Mouse (Mus musculus) left cerebral cortex, adult 18-20 months (tissue): ENCODE measurements around the gene Hacl1. TPM values are rescaled to one million over a fixed set of nuclear protein-coding genes. Genes with fewer than 3 reads are reported as not detected.
A peak's percentile ranks its signal among the peaks of the same experiment; 100 is the strongest.

Experiments
- DNase-seq, 2 experiments: peaks; one replicate each; pipeline ENCODE4 v3.0.0; 2021 to 2022; ENCODE audit warnings: low spot score in 2 of 2, mixed read lengths in 1 of 2
- total RNA-seq, 2 experiments: library from RNA; stranded (reverse); gene quantifications; 2 replicates each; pipeline ENCODE4 v1.2.3; 2021

Gene Hacl1
- total RNA-seq, 2 experiments from 2014 or later = 4.5 to 8.7 TPM

DNA sequence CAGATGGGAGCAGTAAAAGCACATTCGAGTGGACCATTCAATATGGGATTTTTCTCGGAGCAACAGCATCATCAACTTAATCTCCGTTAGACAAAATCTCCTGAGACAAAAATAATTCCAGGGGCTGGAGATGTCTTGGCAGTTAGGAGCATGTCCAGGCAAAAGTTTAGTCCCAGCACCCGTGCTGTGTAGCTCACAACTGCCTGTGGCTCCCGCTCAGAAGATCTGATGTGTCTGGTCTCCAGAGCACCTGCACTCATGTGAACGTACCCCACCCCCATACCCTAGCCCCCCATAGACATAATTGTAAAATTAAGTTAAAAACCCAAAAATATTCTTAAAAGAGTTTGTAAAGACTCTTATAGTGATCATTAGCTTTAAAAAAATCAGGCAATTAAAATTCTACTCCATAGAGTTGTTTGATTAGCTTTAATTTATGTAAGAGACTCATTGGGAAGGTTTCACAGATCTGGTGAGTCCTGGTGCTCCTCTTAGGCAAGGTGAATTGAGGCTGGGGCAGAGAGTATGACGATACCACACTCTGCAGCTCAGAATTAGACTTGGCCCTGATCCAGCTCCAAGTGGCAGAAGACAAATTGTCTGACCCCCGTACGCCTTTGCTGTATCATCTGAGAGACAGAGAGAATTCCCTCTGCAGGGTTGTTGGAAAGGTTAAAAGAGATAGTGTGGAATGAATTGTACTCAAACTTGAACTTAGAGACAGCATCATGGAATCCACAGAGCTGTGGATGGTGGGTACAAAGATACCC lies 62.9 kb downstream of the Hacl1 start:
- DNase-seq = no peak

DNA sequence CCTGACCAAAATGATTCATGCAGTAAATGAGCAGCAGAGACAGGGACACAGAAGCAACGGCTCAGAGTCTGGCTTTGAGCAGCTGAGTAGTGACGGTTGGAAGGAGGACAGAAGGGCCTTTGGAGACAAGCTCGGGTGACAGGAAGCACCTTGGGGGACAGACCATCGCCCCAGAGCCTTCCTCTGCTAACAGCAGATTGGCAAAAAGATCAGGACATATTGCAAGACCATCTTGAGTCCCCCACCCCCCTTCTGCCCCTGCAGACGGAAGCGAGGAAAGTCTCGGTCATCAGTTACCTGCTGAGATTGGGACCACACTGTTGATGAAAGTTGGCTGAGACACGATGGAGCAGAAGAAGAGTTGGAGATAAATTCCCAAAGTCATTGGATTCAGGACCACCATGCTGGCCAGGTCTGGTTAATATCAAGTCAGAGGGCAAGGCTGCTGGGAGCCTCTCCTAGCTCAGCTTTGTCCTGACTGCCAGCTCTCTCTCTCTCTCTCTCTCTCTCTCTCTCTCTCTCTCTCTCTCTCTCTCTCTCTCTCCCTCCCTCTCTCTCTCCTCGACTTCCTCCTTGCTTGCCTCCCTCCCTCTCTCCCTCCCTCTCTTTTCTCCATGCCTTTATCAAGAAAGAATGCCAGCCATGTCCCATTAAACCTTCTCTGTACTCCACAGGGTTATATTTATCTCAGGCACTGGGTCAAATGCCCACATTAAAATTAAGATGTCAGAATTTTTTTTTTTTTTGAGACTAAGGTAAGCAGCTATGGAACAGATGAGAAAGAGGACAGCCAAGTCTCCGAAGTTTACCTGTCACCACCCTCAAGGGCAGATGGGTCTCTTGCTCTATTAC lies 64.0 kb downstream of the Hacl1 start:
- DNase-seq = no peak

DNA sequence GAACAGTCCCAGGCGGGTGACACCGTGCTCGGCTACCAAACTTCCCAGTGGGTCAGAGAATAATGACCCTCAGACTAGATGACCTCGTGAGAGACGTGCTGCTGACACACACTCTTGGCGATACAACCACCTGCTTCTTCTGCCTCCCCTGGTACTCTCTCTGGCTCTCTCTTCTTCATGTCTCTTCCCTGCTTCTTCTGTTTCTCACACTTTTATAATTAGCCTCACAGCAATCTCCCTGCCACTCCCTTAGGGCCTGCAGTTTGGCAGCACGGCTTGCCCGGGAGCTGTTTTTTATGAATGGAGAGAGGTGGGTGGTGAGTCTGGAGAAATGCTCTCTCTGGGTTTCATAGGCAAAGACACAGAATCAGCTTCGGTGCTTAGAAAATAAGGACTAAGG lies 65.2 kb downstream of the Hacl1 start:
- DNase-seq = peak; percentile 42 to 62

DNA sequence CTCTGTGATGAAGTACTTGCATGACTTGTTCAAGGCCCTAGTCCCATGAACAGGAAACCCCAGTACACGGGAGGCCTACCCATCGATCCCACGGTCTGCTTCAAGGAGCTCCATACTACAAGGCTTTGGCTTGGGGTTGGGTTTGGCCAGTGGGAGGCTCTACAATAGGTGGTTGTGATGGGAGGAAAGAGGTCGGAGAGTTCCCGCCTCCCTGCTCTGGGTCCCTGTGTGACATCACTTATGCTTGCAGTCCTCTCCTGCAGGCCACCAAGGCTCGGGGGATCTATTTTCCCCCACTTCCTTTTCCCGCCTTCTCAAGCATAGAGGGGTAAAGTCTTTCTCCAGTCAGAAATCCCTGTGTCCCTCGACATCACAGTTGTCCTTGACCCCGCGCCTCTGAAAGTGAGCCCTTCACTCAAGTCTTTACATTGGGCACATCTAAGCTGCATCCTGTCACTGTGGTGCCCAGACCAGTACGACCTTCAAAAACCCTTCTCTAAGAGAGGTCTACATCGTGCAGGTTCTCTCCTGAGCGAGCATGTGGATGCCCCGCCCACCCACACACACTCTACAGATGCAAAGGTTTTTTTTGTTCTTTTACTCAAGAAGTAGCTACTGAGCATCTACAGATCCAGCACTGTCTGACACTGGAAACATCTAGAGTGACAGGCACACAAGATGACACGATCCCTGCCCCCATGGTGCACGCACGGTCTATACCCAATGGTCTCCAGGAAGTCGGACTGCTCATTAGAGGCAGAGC lies 66.0 kb downstream of the Hacl1 start:
- no peak for DNase-seq

DNA sequence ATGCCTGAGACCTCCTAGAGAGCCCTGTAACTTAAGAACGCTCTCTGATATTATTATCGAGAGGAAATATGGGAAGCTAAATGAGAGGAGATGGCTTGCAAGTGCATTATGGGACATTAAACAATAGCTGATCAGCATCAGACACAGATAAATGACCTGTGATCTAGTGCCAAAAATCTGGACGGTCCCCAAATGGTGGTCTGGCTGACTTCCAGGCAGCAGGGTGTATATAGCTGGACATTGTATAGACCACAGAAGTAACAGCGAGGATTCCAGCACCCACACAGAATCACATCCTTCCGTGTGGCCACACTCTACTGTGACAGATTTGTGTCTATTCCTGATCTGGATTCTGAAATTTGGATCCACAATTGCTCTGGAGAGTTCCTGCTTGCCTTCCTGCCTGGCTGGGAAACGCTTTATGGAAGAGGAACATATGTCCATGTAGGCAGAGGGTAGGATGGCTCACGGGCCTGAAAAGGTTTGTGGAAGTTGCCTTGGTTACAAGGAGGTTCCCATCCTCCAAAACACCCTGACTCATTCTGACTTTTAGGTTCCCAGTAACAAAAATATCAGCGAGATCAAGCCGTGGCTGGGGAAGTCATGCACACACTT lies 68.4 kb downstream of the Hacl1 start:
- DNase-seq = peak; percentile 58 to 67

DNA sequence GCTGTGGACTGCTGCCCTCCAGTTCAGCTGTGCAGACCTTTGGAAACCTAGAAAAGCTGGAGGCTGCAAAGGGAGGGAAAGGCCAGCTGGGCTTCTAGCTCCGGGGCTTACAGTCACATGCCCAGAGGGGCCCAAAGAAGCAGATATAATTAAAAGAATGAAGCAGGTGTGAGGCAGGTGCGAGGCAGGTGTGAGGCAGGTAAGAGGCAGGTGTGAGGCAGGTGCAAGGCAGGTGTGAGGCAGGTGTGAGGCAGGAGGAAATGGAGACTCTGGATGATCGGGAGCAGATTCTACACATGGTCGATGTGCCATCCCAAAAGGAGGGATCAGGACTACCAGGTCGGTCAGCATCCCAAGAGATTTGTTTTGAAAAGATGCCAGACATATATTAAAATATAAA lies 69.7 kb downstream of the Hacl1 start:
- DNase-seq = no peak

DNA sequence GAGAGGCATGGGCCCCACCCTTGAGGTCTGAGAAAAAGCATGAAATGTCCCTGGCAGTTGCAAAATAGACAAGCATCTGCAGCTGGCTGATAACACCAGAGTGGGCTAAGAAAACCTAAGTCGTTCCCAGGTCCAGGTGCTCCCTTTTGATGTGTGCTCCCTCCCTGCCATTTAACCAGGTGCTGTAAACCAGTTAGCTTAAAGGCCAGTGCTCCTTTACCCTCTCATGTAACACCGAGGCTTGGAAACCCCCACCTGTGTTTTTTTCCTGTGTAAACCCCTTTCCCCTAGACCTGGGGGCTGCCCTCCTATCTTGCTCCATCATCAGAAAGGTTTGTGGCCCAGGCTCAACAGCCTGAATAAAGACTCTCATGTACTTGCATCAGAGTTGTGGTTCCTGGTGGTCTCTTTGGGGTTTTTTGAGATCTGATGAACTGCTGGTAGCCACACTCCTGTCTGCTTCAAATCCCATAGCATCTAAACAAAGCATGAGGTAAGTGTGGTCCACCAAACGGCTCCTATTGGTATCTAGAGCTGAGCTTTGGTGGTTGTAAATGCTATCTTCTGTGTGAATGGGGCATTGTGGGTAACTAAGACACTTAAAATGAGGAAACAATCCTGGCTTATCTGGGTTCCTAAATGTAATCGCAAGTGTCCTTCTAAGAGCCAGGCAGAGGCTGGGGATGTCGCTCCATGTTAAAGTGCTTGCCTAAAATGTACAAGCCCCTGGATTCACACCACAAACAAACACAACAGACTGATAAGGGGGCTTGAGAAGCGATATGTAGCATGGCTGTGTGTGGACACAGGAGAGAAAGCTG lies 70.7 kb downstream of the Hacl1 start:
- no peak for DNase-seq

DNA sequence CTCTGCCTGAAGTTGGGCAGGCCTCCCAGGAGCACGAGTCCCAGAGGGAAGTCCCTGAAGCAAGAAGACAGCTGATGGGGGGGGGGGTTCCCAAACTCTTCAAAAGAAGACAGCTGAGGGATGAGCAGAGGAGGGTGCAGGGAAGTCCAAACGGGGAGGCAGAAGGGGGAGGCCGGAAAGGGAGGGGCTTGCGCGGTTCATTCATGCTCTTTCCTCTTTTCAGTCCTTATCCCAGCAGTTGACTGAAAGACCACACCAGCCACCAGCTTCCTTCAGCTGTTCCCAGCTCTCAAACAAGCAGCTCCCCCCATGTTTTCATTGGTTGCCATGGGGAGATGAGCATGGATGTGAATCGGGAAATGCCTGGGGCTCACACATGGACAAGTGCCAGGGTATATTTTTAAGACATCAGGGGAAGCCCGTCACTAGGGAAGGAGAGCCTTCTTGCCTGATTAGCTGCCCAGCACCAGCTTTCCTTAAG lies 71.9 kb downstream of the Hacl1 start:
- no peak for DNase-seq

DNA sequence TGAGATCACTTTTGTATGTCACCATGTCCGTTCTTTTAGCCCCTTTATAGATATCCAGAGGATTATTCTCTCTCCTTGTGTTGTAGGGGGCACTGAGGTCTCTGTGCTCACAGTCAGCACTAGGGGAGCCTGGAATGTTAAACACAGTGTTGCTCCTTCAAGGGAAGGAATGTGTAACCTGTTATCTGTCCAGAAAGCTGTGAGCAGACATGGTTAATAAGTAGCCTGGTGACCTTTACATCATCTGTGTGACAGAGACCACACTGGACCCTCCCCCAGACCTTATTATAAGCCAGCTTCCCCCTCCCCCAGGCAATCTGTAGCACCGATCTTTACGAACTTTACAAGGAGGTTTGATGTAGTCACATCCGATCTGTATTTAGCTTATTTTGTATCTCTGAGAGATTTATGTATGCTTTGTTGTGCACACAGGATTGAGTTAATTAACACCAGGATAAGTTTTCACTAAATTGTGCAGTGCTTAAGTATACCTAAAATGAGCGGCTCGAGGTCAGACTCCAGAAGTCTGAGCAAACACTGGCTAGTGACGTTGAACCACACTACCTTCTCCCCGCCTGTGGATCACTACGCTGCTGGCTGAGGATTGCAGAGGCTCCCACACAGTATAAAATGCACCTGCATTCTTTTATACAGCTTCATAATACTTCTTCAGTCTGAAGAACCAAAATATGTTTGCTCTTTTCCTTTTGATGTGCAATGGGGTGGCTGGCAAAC lies 75.4 kb downstream of the Hacl1 start:
- DNase-seq = no peak

DNA sequence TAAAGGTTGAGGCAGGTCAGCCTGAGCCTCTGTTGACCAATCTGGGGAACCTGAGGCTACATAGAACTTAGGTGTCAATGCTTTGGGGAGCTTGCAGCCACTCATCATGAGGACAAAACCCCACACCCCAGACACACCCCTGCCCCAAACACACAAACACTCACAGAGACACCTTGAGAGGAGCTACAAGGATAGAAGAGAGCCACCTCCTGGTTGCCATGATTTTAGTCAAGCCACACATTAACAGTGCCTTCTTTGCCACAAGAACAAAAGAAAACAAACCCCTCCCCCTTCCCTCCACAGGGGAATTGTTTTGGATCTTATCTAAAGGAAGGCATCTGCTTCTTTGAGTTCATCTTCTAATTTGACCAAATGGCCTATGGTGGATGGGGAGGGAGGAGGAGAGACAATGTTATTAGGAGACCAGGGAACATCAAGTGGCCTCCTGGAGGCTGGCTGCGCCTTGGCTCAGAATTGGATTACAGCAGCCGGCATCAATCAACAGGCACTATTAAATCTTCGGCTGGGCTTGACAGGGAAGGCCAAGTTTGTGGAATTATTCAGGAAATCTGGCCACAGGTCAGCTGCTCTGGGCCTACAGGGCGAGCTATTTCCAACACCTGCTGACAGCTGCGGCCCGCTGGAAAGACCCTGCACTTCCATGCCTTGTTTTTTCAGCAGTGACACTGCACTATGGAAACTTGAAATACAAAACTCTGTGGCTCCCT lies 76.5 kb downstream of the Hacl1 start:
- no peak for DNase-seq

DNA sequence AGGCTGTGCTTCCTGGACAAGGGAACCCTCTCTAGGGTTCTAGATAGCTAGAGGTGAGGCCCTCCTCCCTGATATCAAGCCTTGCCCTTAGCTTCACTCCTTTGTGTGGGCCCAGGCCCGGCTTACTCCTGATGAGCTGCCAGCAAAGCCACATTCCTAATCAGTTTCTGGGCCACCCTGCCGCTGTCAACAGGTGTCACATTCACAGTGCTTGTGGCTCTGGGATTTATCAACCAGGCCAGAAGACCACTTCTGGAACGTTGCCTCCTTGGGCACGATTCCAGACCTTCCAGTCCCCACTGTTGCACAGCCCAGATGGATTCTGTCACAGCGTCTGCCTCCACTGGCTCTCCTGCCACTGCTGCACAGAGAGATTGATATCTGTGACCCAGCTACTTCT lies 80.2 kb downstream of the Hacl1 start:
- no peak for DNase-seq

DNA sequence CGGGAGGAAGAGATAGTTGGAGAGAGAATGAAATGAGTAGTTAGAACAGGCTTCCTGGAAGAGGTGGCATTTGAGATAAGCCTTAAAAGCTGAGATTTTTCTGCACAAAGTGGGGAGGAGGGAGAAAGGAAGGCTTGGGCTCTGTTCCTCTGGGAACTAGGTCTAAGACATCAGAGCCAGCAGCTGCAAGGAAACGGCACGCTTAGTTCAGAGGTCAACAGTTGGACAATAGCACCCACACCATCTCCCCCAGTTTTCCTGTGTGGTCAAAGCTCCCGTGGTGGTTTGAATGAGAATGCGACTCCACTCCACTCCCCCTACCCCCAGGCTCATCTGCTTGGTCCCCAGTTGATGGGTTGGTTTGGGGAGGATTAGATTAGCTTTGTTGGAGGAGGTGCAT lies 81.9 kb downstream of the Hacl1 start:
- no peak for DNase-seq

DNA sequence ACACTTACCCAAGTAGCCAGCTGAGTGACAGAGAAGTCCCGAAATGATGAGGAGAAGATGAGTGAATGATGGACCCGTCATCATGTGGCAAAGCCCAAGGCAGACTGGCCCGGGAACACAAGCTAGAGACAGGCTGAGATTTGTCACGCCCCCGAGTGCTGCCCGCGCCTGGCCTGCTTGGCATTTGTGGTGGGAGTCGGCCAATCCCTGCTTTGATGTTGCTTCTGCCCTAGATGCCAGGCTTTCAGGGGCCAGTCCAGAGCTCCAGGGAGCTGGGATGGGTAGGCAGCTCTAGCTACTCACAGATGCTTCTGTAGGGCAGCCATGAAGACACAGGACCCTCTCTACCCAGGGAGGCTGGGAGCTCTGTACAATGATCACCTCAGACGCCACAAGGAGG lies 83.3 kb downstream of the Hacl1 start:
- no peak for DNase-seq

DNA sequence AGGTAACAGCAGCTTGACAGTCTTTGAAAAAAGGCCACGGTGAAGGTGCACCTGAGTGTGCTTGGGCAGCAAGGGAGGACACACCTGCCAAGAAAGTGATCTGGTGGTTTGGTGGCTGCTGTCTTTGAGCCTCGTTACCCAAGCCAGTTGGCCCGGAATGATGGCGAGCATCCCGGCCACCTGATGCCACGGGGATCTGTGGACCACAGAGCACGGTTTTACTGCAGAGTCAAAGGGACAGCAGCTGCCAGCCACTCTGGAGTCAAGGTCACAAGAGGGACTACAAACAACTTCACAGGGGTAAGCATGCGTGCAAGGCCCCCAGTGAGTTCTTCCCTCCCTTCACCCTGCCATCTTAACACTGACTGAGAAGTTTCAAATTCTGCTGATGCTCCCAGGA lies 83.8 kb downstream of the Hacl1 start:
- no peak for DNase-seq

DNA sequence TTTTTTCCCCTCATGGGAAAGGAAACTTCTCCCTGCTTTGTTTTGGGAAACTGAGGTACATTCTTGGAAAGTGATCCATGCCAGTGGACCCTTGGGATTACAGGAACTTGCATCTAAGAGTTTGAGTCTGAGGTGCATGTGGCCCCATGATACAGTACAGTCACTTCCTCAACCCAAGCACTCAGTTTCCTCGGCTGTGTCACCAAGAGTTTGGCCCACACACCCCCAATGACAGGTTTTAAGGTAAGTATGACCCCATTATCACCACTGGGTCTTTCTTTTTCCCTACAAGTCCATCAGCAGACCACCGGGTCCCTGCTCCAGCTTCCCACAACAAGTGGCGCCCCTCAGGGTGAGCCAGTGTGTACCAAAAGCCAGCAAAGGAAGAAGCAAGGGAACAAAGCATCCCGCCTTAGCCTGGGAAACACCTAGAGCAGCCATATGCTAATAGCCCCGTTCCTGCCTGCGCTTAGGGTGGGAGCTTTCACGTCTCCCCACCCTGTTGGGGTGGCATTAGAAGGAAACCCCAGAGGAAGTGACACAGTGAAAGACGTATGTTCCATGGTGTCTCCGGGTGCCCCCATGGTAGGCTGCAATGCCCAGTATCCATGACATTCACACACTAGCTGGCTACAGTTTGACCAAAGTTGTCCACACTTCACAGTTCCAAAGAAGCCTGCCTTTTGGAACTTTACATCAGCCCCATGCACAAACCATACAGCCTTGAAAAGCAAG lies 84.4 kb downstream of the Hacl1 start:
- no peak for DNase-seq

DNA sequence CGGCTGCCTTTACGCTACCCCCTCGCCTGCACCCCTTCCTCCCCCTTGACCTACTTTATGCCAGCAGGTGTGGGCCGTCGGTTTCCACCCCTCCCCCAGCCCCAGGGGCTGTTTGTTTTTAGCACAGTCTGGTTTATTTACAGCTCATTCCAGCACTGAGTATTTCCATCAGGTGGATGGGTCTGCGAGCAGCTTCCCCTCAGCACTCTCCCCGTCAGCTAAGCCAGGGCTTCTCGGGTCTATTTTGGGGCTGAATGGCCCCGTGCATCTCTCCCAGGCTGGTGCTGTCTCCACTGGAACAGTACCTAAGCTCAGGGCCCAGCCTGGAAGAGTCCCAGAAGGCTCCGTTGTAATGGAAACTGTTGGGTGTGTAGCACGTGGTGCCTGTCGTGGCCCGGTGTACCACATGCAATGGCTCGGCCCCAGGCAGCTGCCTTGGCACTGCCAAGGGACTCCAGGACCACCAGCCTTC lies 85.1 kb downstream of the Hacl1 start:
- no peak for DNase-seq

DNA sequence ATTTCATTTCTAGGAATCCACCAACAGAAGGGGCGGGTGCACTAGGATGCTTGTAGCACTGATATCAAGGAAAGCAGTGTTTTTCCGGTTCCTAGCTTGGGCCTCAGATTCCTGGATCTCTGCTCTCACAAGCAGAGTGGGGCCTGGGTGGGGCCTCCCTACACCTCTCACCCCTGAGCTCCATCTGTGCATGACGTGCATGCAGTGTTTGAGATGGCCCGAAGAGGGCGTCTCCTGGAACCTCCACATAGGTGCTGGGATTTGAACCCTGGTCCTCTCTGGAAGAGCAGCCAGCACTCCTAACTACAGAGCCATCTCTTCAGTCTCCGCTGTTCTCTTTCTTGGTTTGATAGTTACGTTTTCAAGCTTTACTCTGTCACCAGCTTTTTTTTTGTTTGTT lies 86.1 kb downstream of the Hacl1 start:
- no peak for DNase-seq
